Mouse (Mus musculus) CH12.LX (cell line): ENCODE data around the gene Rdh11.

Experiments
- CTCF ChIP-seq, 2 experiments: IDR thresholded peaks in 1 of 2; conservative IDR thresholded peaks in 1 of 2; 2 replicates each; pipeline ENCODE4 v1.5.1; 2011 to 2012; ENCODE audit warnings: low read depth in 2 of 2, low read length in 2 of 2, improper control_type of control experiment in 1 of 2, inconsistent platforms in 1 of 2, mild to moderate bottlenecking in 1 of 2, moderate library complexity in 1 of 2
- ELF1 ChIP-seq: IDR thresholded peaks from 2 replicates; pipeline ENCODE4 v1.6.1; 2014; ENCODE audit warnings: low read depth, mild to moderate bottlenecking, inconsistent platforms, low read length, improper control_type of control experiment
- EP300 ChIP-seq: IDR thresholded peaks from 2 replicates; pipeline ENCODE4 v1.6.1; 2011; ENCODE audit warnings: low read length, improper control_type of control experiment
- IRF4 ChIP-seq: IDR thresholded peaks from 2 replicates; pipeline ENCODE4 v1.6.1; 2014; ENCODE audit warnings: low read depth, mild to moderate bottlenecking, inconsistent platforms, low read length, improper control_type of control experiment
- MEF2A ChIP-seq: IDR thresholded peaks from 2 replicates; pipeline ENCODE4 v1.6.1; 2014; ENCODE audit warnings: low read depth, mild to moderate bottlenecking, inconsistent platforms, low read length, improper control_type of control experiment, borderline replicate concordance
- NELFE ChIP-seq: IDR thresholded peaks from 2 replicates; pipeline ENCODE4 v1.6.1; 2011; ENCODE audit warnings: low read depth, low read length, improper control_type of control experiment
- POLR2A ChIP-seq: IDR thresholded peaks from 2 replicates; pipeline ENCODE4 v1.6.1; 2011; ENCODE audit warnings: low read depth, mild to moderate bottlenecking, improper control_type of control experiment, low read length
- SMC3 ChIP-seq: IDR thresholded peaks from 2 replicates; pipeline ENCODE4 v1.6.1; 2011; ENCODE audit warnings: low read depth, low read length, improper control_type of control experiment
- USF1 ChIP-seq: IDR thresholded peaks from 2 replicates; pipeline ENCODE4 v1.6.1; 2014; ENCODE audit warnings: low read depth, mild to moderate bottlenecking, inconsistent platforms, low read length, improper control_type of control experiment

DNA sequence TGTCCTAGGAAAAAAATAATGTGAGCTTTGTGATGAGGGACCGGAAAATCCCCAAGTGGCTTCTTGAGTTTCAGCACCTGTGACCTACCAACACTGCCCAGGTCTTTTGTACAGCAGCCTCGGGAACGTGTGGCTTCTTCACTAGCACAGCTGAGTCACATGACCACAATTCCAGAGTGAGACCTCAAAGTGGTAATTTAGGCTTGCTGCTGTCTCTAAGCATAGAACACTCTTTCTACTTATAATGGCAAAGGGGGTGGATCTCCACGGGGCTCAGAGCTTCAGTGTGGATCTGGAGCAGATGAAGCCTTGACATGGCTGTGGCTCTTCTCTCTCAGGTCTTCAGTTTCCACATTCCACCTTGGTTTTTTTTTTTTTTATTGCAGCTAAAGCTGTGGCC lies 57.0 kb downstream of the Rdh11 start:
- TF ChIP-seq NELFE (no peak), CTCF (conservative IDR thresholded peaks at IDR 0.05 in 1 of 2, IDR thresholded peaks at IDR 0.05 in 1 of 2; ENCODE audit: low read depth in 2 of 2, low read length in 2 of 2) (no peak), ELF1 (no peak), MEF2A (no peak), EP300 (0 out of 2 replicates have a peak, but pooled peaks have one; percentile 23), POLR2A (no peak), IRF4 (no peak), USF1 (peak; percentile 58), SMC3 (no peak)
